Mouse (Mus musculus): ENCODE results near the gene Nrros.

DNA sequence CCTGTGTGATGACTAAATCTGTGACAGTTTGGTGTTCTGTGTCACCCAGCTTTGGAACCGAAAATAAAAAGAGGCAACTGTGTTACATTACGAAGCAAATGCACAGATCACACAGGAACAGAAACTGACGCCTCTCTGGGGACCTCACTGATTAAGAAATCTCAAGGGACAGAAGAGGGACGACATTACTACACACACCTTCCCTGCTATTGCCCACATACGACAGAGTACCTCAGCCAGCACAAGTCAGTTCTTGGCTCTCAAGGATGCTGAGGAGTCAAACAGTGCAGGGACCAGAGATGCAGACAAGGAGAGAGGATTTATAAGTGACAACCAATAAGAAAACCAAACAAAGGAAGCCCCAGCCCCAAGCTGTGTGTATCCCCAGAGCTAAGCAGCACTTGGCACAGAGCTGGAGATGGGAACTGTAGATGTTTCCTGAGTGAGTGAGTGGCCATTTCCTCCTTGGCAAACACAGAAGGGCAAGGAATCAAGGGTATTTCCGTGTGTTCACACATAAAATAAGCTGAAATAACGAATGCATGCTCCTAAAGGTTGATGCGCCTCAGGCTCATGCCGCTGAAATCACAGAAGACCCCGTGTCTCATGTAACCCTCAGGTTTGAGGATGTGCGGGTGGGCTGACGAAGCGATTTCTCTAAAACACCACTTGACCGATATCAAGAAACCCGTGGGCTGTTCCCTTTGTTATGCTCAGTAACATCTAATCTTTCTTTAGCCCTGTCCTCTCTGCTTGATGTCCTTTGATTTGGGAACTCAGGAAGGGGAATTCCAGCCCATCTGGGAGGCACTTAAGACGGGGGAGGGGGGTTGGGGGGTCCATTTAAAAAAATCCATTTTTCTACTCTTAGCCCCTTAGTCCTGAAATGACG is 40.7 kb downstream of the Nrros start:
- TF ChIP-seq CTCF (IDR thresholded peaks at IDR 0.05; ENCODE audit: borderline replicate concordance, insufficient read depth, low read depth, low read length) (no peak), POLR2A (IDR thresholded peaks at IDR 0.05; ENCODE audit: borderline replicate concordance, insufficient read depth, low read length) (no peak)
